Comparison of ENCODE assay signal across 35 mouse cellular contexts in genomic region chr8:107124343-107124742, GRCm38 (mm10). TPM values are rescaled to one million over a fixed set of nuclear protein-coding genes. Genes with fewer than 3 reads are reported as not detected.
DNase-seq lines count a peak whose midpoint lies in the region; ATAC-seq and TF ChIP-seq lines count a peak whose summit lies in the region.
"Had no signal": no experiment of that assay in that cellular context is flagged by ENCODE, and none has a peak within 500 bp of the region (broad histone marks: within the 10 kb centered on the region; RNA-seq: fewer than 3 reads in every experiment).

No protein-coding gene starts in this region.

- H3K27ac ChIP-seq in intestine, embryonic 14.5 days (ENCODE audit: low read depth): no peak overlapping the region
- no peak overlapping the region for H3K27ac ChIP-seq in intestine, embryonic 16.5 days (ENCODE audit: low read length)
- peak overlapping the region; percentile 92 for H3K27ac ChIP-seq in kidney, embryonic 16.5 days (ENCODE audit: low read length)
- H3K27ac ChIP-seq in midbrain, embryonic 11.5 days (ENCODE audit: low read depth, low read length): no peak overlapping the region
- H3K27ac ChIP-seq in midbrain, postnatal 0 days (ENCODE audit: low read depth, low read length): no peak overlapping the region
- no peak overlapping the region for H3K27ac ChIP-seq in liver, postnatal 0 days (ENCODE audit: low read depth)
- H3K27ac ChIP-seq: hindbrain, embryonic 12.5 days; layer of hippocampus, adult 2 months; left cerebral cortex, adult 2 months; limb, embryonic 13.5 days; liver, embryonic 14.5 days; lung, embryonic 15.5 days; midbrain, embryonic 12.5 days; stomach, embryonic 15.5 days had no signal

- ATAC-seq in intestine, embryonic 14.5 days (replicated peaks; ENCODE audit: low FRiP score, low TSS enrichment, low read depth): 0 out of 2 replicates have a peak, but pooled peaks have one; percentile 40
- ATAC-seq in intestine, embryonic 16.5 days: no peak
- no peak; the same call in 1 of the 2 replicates for ATAC-seq in kidney, embryonic 16.5 days (ENCODE audit: low FRiP score, low TSS enrichment)
- ATAC-seq in midbrain, embryonic 11.5 days (ENCODE audit: low FRiP score): no peak
- ATAC-seq in midbrain, postnatal 0 days (ENCODE audit: low FRiP score): no peak
- ATAC-seq in liver, postnatal 0 days: peak; percentile 23; the same call in 1 of the 2 replicates
- ATAC-seq: Patski had no signal

- WGBS in intestine, embryonic 14.5 days: 72% methylated on average over 8 of the region's 8 CpGs
- 75% methylated on average over 8 of the region's 8 CpGs for WGBS in intestine, embryonic 16.5 days
- 79% methylated on average over 8 of the region's 8 CpGs for WGBS in kidney, embryonic 16.5 days
- WGBS in midbrain, embryonic 11.5 days: 69% methylated on average over 8 of the region's 8 CpGs
- WGBS in midbrain, postnatal 0 days: 77% methylated on average over 8 of the region's 8 CpGs
- WGBS in liver, postnatal 0 days (ENCODE audit: insufficient replicate concordance): 64% methylated on average over 8 of the region's 8 CpGs

- H3K4me1 ChIP-seq in intestine, embryonic 14.5 days (replicated peaks; ENCODE audit: control insufficient read depth, insufficient read depth, low read length): peaks cover 4% of the 10 kb centered on the region; the same call in 1 of the 2 replicates
- peaks cover 20% of the 10 kb centered on the region for H3K4me1 ChIP-seq in intestine, embryonic 16.5 days (ENCODE audit: control insufficient read depth, insufficient read depth, low read length)
- peaks cover 54% of the 10 kb centered on the region for H3K4me1 ChIP-seq in kidney, embryonic 16.5 days (ENCODE audit: insufficient read depth, low read length)
- H3K4me1 ChIP-seq in midbrain, embryonic 11.5 days (ENCODE audit: control insufficient read depth, insufficient read depth, low read length): peaks cover 15% of the 10 kb centered on the region
- H3K4me1 ChIP-seq in midbrain, postnatal 0 days (ENCODE audit: insufficient read depth, low read length): no peaks in the 10 kb centered on the region; the same call in 1 of the 2 replicates
- no peaks in the 10 kb centered on the region; the same call in 1 of the 2 replicates for H3K4me1 ChIP-seq in liver, postnatal 0 days (ENCODE audit: insufficient read depth)

- TF ChIP-seq EP300 in liver, postnatal 0 days (IDR thresholded peaks at IDR 0.05; ENCODE audit: low read depth): no peak

- no peak overlapping the region for H3K4me3 ChIP-seq in intestine, embryonic 14.5 days (ENCODE audit: low read depth, low read length)
- no peak overlapping the region for H3K4me3 ChIP-seq in intestine, embryonic 16.5 days (ENCODE audit: low read length)
- no peak overlapping the region for H3K4me3 ChIP-seq in kidney, embryonic 16.5 days (ENCODE audit: low read length)
- H3K4me3 ChIP-seq in midbrain, embryonic 11.5 days (ENCODE audit: low read depth, low read length): no peak overlapping the region
- H3K4me3 ChIP-seq in midbrain, postnatal 0 days (ENCODE audit: low read depth, low read length): no peak overlapping the region
- no peak overlapping the region for H3K4me3 ChIP-seq in liver, postnatal 0 days (ENCODE audit: low read depth, low read length)
- H3K4me3 ChIP-seq: embryonic facial prominence, embryonic 12.5 days; hindbrain, embryonic 12.5 days; layer of hippocampus, adult 2 months; left cerebral cortex, adult 2 months; limb, embryonic 13.5 days; lung, embryonic 15.5 days; midbrain, embryonic 12.5 days; stomach, embryonic 15.5 days had no signal

- no peaks in the 10 kb centered on the region for H3K27me3 ChIP-seq in intestine, embryonic 14.5 days (replicated peaks; ENCODE audit: control insufficient read depth, insufficient read depth, low read length)
- H3K27me3 ChIP-seq in intestine, embryonic 16.5 days (replicated peaks; ENCODE audit: control insufficient read depth, insufficient read depth, low read length): no peaks in the 10 kb centered on the region
- H3K27me3 ChIP-seq in kidney, embryonic 16.5 days (ENCODE audit: insufficient read depth, low read length): no peaks in the 10 kb centered on the region
- no peaks in the 10 kb centered on the region for H3K27me3 ChIP-seq in midbrain, embryonic 11.5 days (ENCODE audit: control insufficient read depth, insufficient read depth, low read length)
- H3K27me3 ChIP-seq in midbrain, postnatal 0 days (ENCODE audit: insufficient read depth, low read length): no peaks in the 10 kb centered on the region
- no peaks in the 10 kb centered on the region for H3K27me3 ChIP-seq in liver, postnatal 0 days (ENCODE audit: insufficient read depth, low read length)
- H3K27me3 ChIP-seq: embryonic facial prominence, embryonic 12.5 days; hindbrain, embryonic 12.5 days; limb, embryonic 13.5 days; lung, embryonic 15.5 days; midbrain, embryonic 12.5 days; Patski; stomach, embryonic 15.5 days had no signal

- no peak overlapping the region for H3K4me2 ChIP-seq in intestine, embryonic 14.5 days (ENCODE audit: low read length)
- H3K4me2 ChIP-seq in intestine, embryonic 16.5 days (ENCODE audit: low read depth, low read length): no peak overlapping the region
- no peak overlapping the region for H3K4me2 ChIP-seq in kidney, embryonic 16.5 days (replicated peaks; ENCODE audit: low read depth, low read length)
- no peak overlapping the region for H3K4me2 ChIP-seq in midbrain, embryonic 11.5 days
- no peak overlapping the region for H3K4me2 ChIP-seq in midbrain, postnatal 0 days (ENCODE audit: low read depth, low read length, poor library complexity, severe bottlenecking)
- H3K4me2 ChIP-seq in liver, postnatal 0 days (ENCODE audit: low read depth, low read length): no peak overlapping the region
- H3K4me2 ChIP-seq: embryonic facial prominence, embryonic 12.5 days; hindbrain, embryonic 12.5 days; limb, embryonic 13.5 days; lung, embryonic 15.5 days; midbrain, embryonic 12.5 days; stomach, embryonic 15.5 days had no signal

- no peak for TF ChIP-seq CTCF in midbrain, postnatal 0 days (IDR thresholded peaks at IDR 0.05)
- TF ChIP-seq CTCF in liver, postnatal 0 days (IDR thresholded peaks at IDR 0.05; ENCODE audit: low read depth): no peak

- H3K36me3 ChIP-seq in intestine, embryonic 14.5 days (ENCODE audit: control insufficient read depth, insufficient read depth, low read length): no peaks in the 10 kb centered on the region
- 0 out of 2 replicates have a peak, but pooled peaks cover 2% of the 10 kb centered on the region for H3K36me3 ChIP-seq in intestine, embryonic 16.5 days (ENCODE audit: control insufficient read depth, insufficient read depth, low read length)
- H3K36me3 ChIP-seq in kidney, embryonic 16.5 days (ENCODE audit: insufficient read depth, low read length): no peaks in the 10 kb centered on the region
- no peaks in the 10 kb centered on the region for H3K36me3 ChIP-seq in midbrain, embryonic 11.5 days (ENCODE audit: control insufficient read depth, insufficient read depth, low read length)
- no peaks in the 10 kb centered on the region for H3K36me3 ChIP-seq in midbrain, postnatal 0 days (ENCODE audit: insufficient read depth, low read length)
- no peaks in the 10 kb centered on the region for H3K36me3 ChIP-seq in liver, postnatal 0 days (replicated peaks; ENCODE audit: insufficient read depth, low read length)
- H3K36me3 ChIP-seq: embryonic facial prominence, embryonic 12.5 days; G1E; hindbrain, embryonic 12.5 days; limb, embryonic 13.5 days; lung, embryonic 15.5 days; midbrain, embryonic 12.5 days; stomach, embryonic 15.5 days had no signal

- H3K9ac ChIP-seq in intestine, embryonic 14.5 days (ENCODE audit: low read length): no peak overlapping the region
- no peak overlapping the region for H3K9ac ChIP-seq in intestine, embryonic 16.5 days (ENCODE audit: low read depth, low read length)
- H3K9ac ChIP-seq in kidney, embryonic 16.5 days (replicated peaks; ENCODE audit: low read length): no peak overlapping the region
- H3K9ac ChIP-seq in midbrain, embryonic 11.5 days (ENCODE audit: low read length): no peak overlapping the region
- no peak overlapping the region for H3K9ac ChIP-seq in midbrain, postnatal 0 days (replicated peaks; ENCODE audit: low read length, poor library complexity, severe bottlenecking)
- H3K9ac ChIP-seq in liver, postnatal 0 days (replicated peaks): no peak overlapping the region
- H3K9ac ChIP-seq: embryonic facial prominence, embryonic 12.5 days; hindbrain, embryonic 12.5 days; limb, embryonic 13.5 days; liver, embryonic 14.5 days; lung, embryonic 15.5 days; midbrain, embryonic 12.5 days; stomach, embryonic 15.5 days had no signal

- DNase-seq in intestine, embryonic 14.5 days (ENCODE audit: low spot score): no peak
- DNase-seq in kidney, postnatal 10 days: no peak
- peak; percentile 85 for DNase-seq in midbrain, embryonic 11.5 days (ENCODE audit: low spot score, missing footprints)
- no peak for DNase-seq in midbrain, postnatal 0 days (ENCODE audit: low spot score)
- no peak for DNase-seq in liver, postnatal 0 days
- DNase-seq in left cerebral cortex, postnatal 4 days: no peak
- DNase-seq: adrenal gland, postnatal 10 days; B cell, adult 2 months; cerebellum, adult 8-10 months; cerebellum, postnatal 36 days; gastrocnemius, postnatal 10 days; heart, postnatal 14 days; kidney, adult 9 months; right cerebral cortex, postnatal 14 days had no signal

- intact Hi-C loops in left cerebral cortex, postnatal 4 days (cut with DNase I): no loop called here

- H3K9me3 ChIP-seq in intestine, embryonic 14.5 days (ENCODE audit: control insufficient read depth, low read length): no peaks in the 10 kb centered on the region
- no peaks in the 10 kb centered on the region for H3K9me3 ChIP-seq in intestine, embryonic 16.5 days (ENCODE audit: control insufficient read depth, low read length)
- no peaks in the 10 kb centered on the region for H3K9me3 ChIP-seq in kidney, embryonic 16.5 days (ENCODE audit: low read length)
- no peaks in the 10 kb centered on the region for H3K9me3 ChIP-seq in midbrain, embryonic 11.5 days (ENCODE audit: control insufficient read depth, low read length)
- H3K9me3 ChIP-seq in midbrain, postnatal 0 days (ENCODE audit: low read length): no peaks in the 10 kb centered on the region
- no peaks in the 10 kb centered on the region for H3K9me3 ChIP-seq in liver, postnatal 0 days (ENCODE audit: low read length)
- H3K9me3 ChIP-seq: embryonic facial prominence, embryonic 12.5 days; G1E; hindbrain, embryonic 12.5 days; limb, embryonic 13.5 days; lung, embryonic 15.5 days; midbrain, embryonic 12.5 days; stomach, embryonic 15.5 days had no signal

RNA-seq across cellular contexts. Expression of gene Cyb5b, which starts 26.1 kb away (rescaled TPM):
- polyA plus RNA-seq in intestine, embryonic 14.5 days (2014; fragmentation: Nextera tagmentation; extraction: Ambion mirVana): 128 and 134 TPM in 2 replicates
- 155 and 177 TPM in 2 replicates for polyA plus RNA-seq in intestine, embryonic 16.5 days (2015; fragmentation: Nextera tagmentation; extraction: Ambion mirVana)
- 138 and 144 TPM in 2 replicates for polyA plus RNA-seq in kidney, embryonic 16.5 days (2015; fragmentation: Nextera tagmentation; extraction: Ambion mirVana)
- 177 and 192 TPM in 2 replicates for polyA plus RNA-seq in midbrain, embryonic 11.5 days (2014; fragmentation: Nextera tagmentation; extraction: Ambion mirVana)
- 103 and 120 TPM in 2 replicates for total RNA-seq in midbrain, postnatal 0 days (2014; rRNA removed)
- polyA plus RNA-seq in midbrain, postnatal 0 days (2015; fragmentation: Nextera tagmentation; extraction: Ambion mirVana): 89.7 and 91.4 TPM in 2 replicates
- 19.7 and 23.6 TPM in 2 replicates for polyA plus RNA-seq in liver, postnatal 0 days (2015; fragmentation: Nextera tagmentation; extraction: Ambion mirVana)
- 10 to 100 TPM; 98.3 to 99.8 TPM for total RNA-seq in left cerebral cortex, postnatal 4 days (2021)

RNA-seq across cellular contexts. Expression of gene Terf2, which starts 28.0 kb away (rescaled TPM):
- 14.2 and 14.9 TPM in 2 replicates for polyA plus RNA-seq in intestine, embryonic 14.5 days (2014; fragmentation: Nextera tagmentation; extraction: Ambion mirVana)
- polyA plus RNA-seq in intestine, embryonic 16.5 days (2015; fragmentation: Nextera tagmentation; extraction: Ambion mirVana): 12.4 and 12.5 TPM in 2 replicates
- 14.8 and 18.2 TPM in 2 replicates for polyA plus RNA-seq in kidney, embryonic 16.5 days (2015; fragmentation: Nextera tagmentation; extraction: Ambion mirVana)
- 16.4 and 16.6 TPM in 2 replicates for polyA plus RNA-seq in midbrain, embryonic 11.5 days (2014; fragmentation: Nextera tagmentation; extraction: Ambion mirVana)
- 20.4 and 22.7 TPM in 2 replicates for total RNA-seq in midbrain, postnatal 0 days (2014; rRNA removed)
- polyA plus RNA-seq in midbrain, postnatal 0 days (2015; fragmentation: Nextera tagmentation; extraction: Ambion mirVana): 24.1 and 25.7 TPM in 2 replicates
- polyA plus RNA-seq in liver, postnatal 0 days (2015; fragmentation: Nextera tagmentation; extraction: Ambion mirVana): 6.9 and 7.3 TPM in 2 replicates
- 10 to 100 TPM; 43.9 to 47.2 TPM for total RNA-seq in left cerebral cortex, postnatal 4 days (2021)

RNA-seq across cellular contexts. Expression of gene Tmed6, which starts 58.9 kb away (rescaled TPM):
- polyA plus RNA-seq in intestine, embryonic 14.5 days (2014; fragmentation: Nextera tagmentation; extraction: Ambion mirVana): 9.3 and 21.3 TPM in 2 replicates
- 52.3 and 60.5 TPM in 2 replicates for polyA plus RNA-seq in intestine, embryonic 16.5 days (2015; fragmentation: Nextera tagmentation; extraction: Ambion mirVana)
- 25.3 and 27.7 TPM in 2 replicates for polyA plus RNA-seq in kidney, embryonic 16.5 days (2015; fragmentation: Nextera tagmentation; extraction: Ambion mirVana)
- polyA plus RNA-seq in midbrain, embryonic 11.5 days (2014; fragmentation: Nextera tagmentation; extraction: Ambion mirVana): not detected in 2 replicates
- not detected in 2 replicates for total RNA-seq in midbrain, postnatal 0 days (2014; rRNA removed)
- polyA plus RNA-seq in midbrain, postnatal 0 days (2015; fragmentation: Nextera tagmentation; extraction: Ambion mirVana): not detected in 2 replicates
- polyA plus RNA-seq in liver, postnatal 0 days (2015; fragmentation: Nextera tagmentation; extraction: Ambion mirVana): 0.92 and 1.5 TPM in 2 replicates
- not detected for total RNA-seq in left cerebral cortex, postnatal 4 days (2021)
- total RNA-seq: adrenal gland, postnatal 10 days; G1E; gastrocnemius, postnatal 10 days; heart, adult 8-10 months; heart, postnatal 14 days; layer of hippocampus, postnatal 14 days; left cerebral cortex, adult 2 months; left cerebral cortex, postnatal 25 days; megakaryocyte progenitor cell, adult 5-6 weeks; monocyte, adult 5-6 weeks had no signal
- polyA plus RNA-seq: embryonic facial prominence, embryonic 12.5 days; G1E; heart, embryonic 14.5 days; hindbrain, embryonic 12.5 days; limb, embryonic 13.5 days; midbrain, embryonic 12.5 days; neural tube, embryonic 14.5 days; urinary bladder, adult 2 months had no signal

Comparison
In these comparisons a context has a peak if more than half of its experiments do, and no peak if none do; other contexts are left out.
1. ATAC-seq: peak in intestine, embryonic 14.5 days (single experiment) and liver, postnatal 0 days (single experiment); none in intestine, embryonic 16.5 days (single experiment), kidney, embryonic 16.5 days (single experiment), midbrain, embryonic 11.5 days (single experiment) and midbrain, postnatal 0 days (single experiment).